Mouse (Mus musculus) left cerebral cortex, postnatal 36 days (tissue): ENCODE results near the gene Stub1. TPM values are rescaled to one million over a fixed set of nuclear protein-coding genes. Genes with fewer than 3 reads are reported as not detected.
"Not testable (repeated sequence)": the region's sequence is repeated elsewhere in the genome, so short reads cannot be mapped to it uniquely, and the experiment has no call there.

ENCODE experiments used
- DNase-seq, 2 experiments: peaks; one replicate each; pipeline ENCODE4 v3.0.0; 2021 to 2022; ENCODE audit warnings: low spot score in 2 of 2, mixed read lengths in 1 of 2
- intact Hi-C: fragments of 180-260 bp; cut with DNase I; formaldehyde crosslinking; loops from one replicate; pipeline ENCODE4 v1.15.1; 2025
- total RNA-seq, 2 experiments: library from RNA; stranded (reverse); gene quantifications; 2 replicates each; pipeline ENCODE4 v1.2.3; 2021

Gene Stub1
- total RNA-seq, result 100 to 1,000 TPM; 171 to 188 TPM

- intact Hi-C loops, result no loop called here
- peak; percentile 87 for DNase-seq
Observed at GRCm38 (mm10) chr17:25833291-25833663, at the start of gene Stub1. Gene Stub1 (minus strand): TSS chr17:25833404.

- no peak for DNase-seq
- intact Hi-C loops, result loop anchor here (10.0 kb wide), 1 partner anchor 212 kb away; the partner anchor contains the start of genes Decr2 and Nme4
Observed at GRCm38 (mm10) chr17:25882306-25882705, 49.1 kb upstream of the Stub1 start.

GRCm38 (mm10) chr17:25881691-25882090 is 48.5 kb upstream of the Stub1 start:
- no peak for DNase-seq
- intact Hi-C loops, result loop anchor here (10.0 kb wide), 1 partner anchor 213 kb away; the partner anchor contains the start of genes Decr2 and Nme4

GRCm38 (mm10) chr17:25880913-25881641 is 47.9 kb upstream of the Stub1 start:
- intact Hi-C loops, result loop anchor here (10.0 kb wide), 1 partner anchor 214 kb away; the partner anchor contains the start of genes Decr2 and Nme4
- no peak for DNase-seq

GRCm38 (mm10) chr17:25880196-25880910 is 47.1 kb upstream of the Stub1 start, which contains the start of gene Wfikkn1:
Gene Wfikkn1 (minus strand): TSS chr17:25880858.
- intact Hi-C loops, result loop anchor here (10.0 kb wide), 1 partner anchor 214 kb away; the partner anchor contains the start of genes Decr2 and Nme4
- DNase-seq, result no peak

GRCm38 (mm10) chr17:25879750-25880149 is 46.5 kb upstream of the Stub1 start:
- intact Hi-C loops, result loop anchor here (10.0 kb wide), 1 partner anchor 215 kb away; the partner anchor contains the start of genes Decr2 and Nme4
- DNase-seq, result no peak

GRCm38 (mm10) chr17:25879261-25879660 is 46.1 kb upstream of the Stub1 start:
- no peak for DNase-seq
- intact Hi-C loops, result no loop called here

GRCm38 (mm10) chr17:25878611-25879180 is 45.5 kb upstream of the Stub1 start:
- intact Hi-C loops, result no loop called here
- DNase-seq, result no peak

GRCm38 (mm10) chr17:25877741-25878610 is 44.8 kb upstream of the Stub1 start:
- intact Hi-C loops, result no loop called here

GRCm38 (mm10) chr17:25877025-25877424 is 43.8 kb upstream of the Stub1 start:
- intact Hi-C loops, result no loop called here
- no peak for DNase-seq

More at GRCm38 (mm10) chr17:25877741-25878610, 44.8 kb upstream of the Stub1 start:
- DNase-seq, result no peak

GRCm38 (mm10) chr17:25876347-25876915 is 43.2 kb upstream of the Stub1 start:
- intact Hi-C loops, result no loop called here
- DNase-seq, result no peak

- DNase-seq, result peak; percentile 90 to 92
- intact Hi-C loops, result no loop called here
Observed at GRCm38 (mm10) chr17:25875171-25876136, 42.2 kb upstream of the Stub1 start.

GRCm38 (mm10) chr17:25874721-25875170 is 41.5 kb upstream of the Stub1 start, which contains the start of gene Mettl26:
Gene Mettl26 (plus strand): TSS chr17:25875074.
- peak; percentile 95 to 99 for DNase-seq
- intact Hi-C loops, result no loop called here

GRCm38 (mm10) chr17:25874148-25874720 is 41.0 kb upstream of the Stub1 start:
- intact Hi-C loops, result no loop called here
- no peak for DNase-seq

GRCm38 (mm10) chr17:25873405-25874147 is 40.4 kb upstream of the Stub1 start:
- no peak for DNase-seq
- intact Hi-C loops, result no loop called here

- intact Hi-C loops, result no loop called here
- DNase-seq, result no peak
Observed at GRCm38 (mm10) chr17:25872676-25873075, 39.5 kb upstream of the Stub1 start.

GRCm38 (mm10) chr17:25871566-25871965 is 38.4 kb upstream of the Stub1 start:
- not testable (repeated sequence) for DNase-seq

More at GRCm38 (mm10) chr17:25871566-25871965, 38.4 kb upstream of the Stub1 start:
- intact Hi-C loops, result not testable (repeated sequence)
